Mouse (Mus musculus): ENCODE measurements around the gene Olfr1380. TPM values are rescaled to one million over a fixed set of nuclear protein-coding genes. Genes with fewer than 3 reads are reported as not detected.

The Olfr1380 gene
- polyA plus RNA-seq, 1 experiment = not detected

DNA sequence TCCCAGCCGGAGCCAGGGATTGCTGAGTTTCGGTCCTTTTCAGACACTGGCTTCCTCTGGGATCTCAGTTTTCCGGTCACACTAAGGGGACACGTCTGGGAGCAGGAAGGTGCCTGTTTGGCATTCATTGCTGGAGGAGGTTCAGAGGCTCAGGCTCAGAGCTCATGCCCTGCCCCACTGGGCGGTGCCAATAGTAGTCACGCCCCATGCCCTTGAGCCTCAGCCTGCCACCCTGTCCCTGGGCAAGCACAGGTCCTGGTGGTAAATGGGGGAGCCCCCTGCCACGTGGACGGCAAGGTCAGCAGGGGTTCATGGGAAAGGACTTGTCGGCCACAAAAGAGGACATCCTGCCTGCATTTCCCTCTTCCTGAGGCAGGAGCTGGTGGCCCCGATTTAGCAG lies 56.7 kb downstream of the Olfr1380 start:
- Histone ChIP-seq H3K27ac (ENCODE audit: insufficient read depth, low read depth, low read length) (no peak overlapping the region), H3K4me3 (ENCODE audit: low read depth, low read length) (no peak overlapping the region), H3K4me1 (ENCODE audit: control insufficient read depth, insufficient read depth, insufficient read length, low read length) (no peaks in the 10 kb centered on the region; the same call in 1 of the 2 replicates), H3K27me3 (ENCODE audit: control insufficient read depth, insufficient read depth, low read length) (peaks cover 11% of the 10 kb centered on the region), H3K36me3 (ENCODE audit: control insufficient read depth, insufficient read depth, low read length) (no peaks in the 10 kb centered on the region)
- 14% methylated on average over 10 of the region's 10 CpGs for WGBS
- TF ChIP-seq POLR2A (IDR thresholded peaks at IDR 0.05; ENCODE audit: low read depth, low read length) (no peak), CTCF (IDR thresholded peaks at IDR 0.05; ENCODE audit: extremely low read depth, insufficient read length, insufficient replicate concordance, low read depth, low read length) (no peak)

Other genes starting within 250 kb of the Olfr1380 start
- not detected in 2 replicates for gene Olfr1391, start 234.1 kb upstream of the Olfr1380 start, polyA plus RNA-seq (2012; rRNA removed)
- not detected in 2 replicates for gene Olfr1390, start 221.7 kb upstream of the Olfr1380 start, polyA plus RNA-seq (2012; rRNA removed)
- gene Olfr1389, start 133.8 kb upstream of the Olfr1380 start, polyA plus RNA-seq (2012; rRNA removed) = not detected in 2 replicates
- 0.19 and 0.27 TPM in 2 replicates for gene Olfr1388, start 120.3 kb upstream of the Olfr1380 start, polyA plus RNA-seq (2012; rRNA removed)
- not detected in 2 replicates for gene Olfr1387, start 101.5 kb upstream of the Olfr1380 start, polyA plus RNA-seq (2012; rRNA removed)
- not detected in 2 replicates for gene Olfr1386, start 91.8 kb upstream of the Olfr1380 start, polyA plus RNA-seq (2012; rRNA removed)
- gene Olfr1385, start 67.8 kb upstream of the Olfr1380 start, polyA plus RNA-seq (2012; rRNA removed) = not detected in 2 replicates
- not detected in 2 replicates for gene Olfr1384, start 50.2 kb upstream of the Olfr1380 start, polyA plus RNA-seq (2012; rRNA removed)
- gene Olfr1383, start 37.2 kb upstream of the Olfr1380 start, polyA plus RNA-seq (2012; rRNA removed) = not detected in 2 replicates
- gene Olfr1382, start 28.6 kb upstream of the Olfr1380 start, polyA plus RNA-seq (2012; rRNA removed) = not detected in 2 replicates
- gene Olfr1381, start 13.4 kb upstream of the Olfr1380 start, polyA plus RNA-seq (2012; rRNA removed) = not detected in 2 replicates
- gene Flt4, start 52.4 kb downstream of the Olfr1380 start, polyA plus RNA-seq (2012; rRNA removed) = 3.2 and 8.6 TPM in 2 replicates
- 3.4 and 19.7 TPM in 2 replicates for gene Scgb3a1, start 106.7 kb downstream of the Olfr1380 start, polyA plus RNA-seq (2012; rRNA removed)
- gene Cnot6, start 155.8 kb downstream of the Olfr1380 start, polyA plus RNA-seq (2012; rRNA removed) = 2.7 and 5.1 TPM in 2 replicates
- 0.48 and 0.71 TPM in 2 replicates for gene Gfpt2, start 237.3 kb downstream of the Olfr1380 start, polyA plus RNA-seq (2012; rRNA removed)

Data from small intestine, adult 2 months (tissue).